Mouse (Mus musculus): ENCODE data around the gene Ift80.
"Not testable (repeated sequence)": the region's sequence is repeated elsewhere in the genome, so short reads cannot be mapped to it uniquely, and the experiment has no call there.

Ift80 gene

GRCm38 (mm10) chr3:68935498-68935897 is 68.9 kb downstream of the Ift80 start:
- no peak for DNase-seq (ENCODE audit: low read depth, low spot score)

- DNase-seq (ENCODE audit: low read depth, low spot score) = no peak
Observed at GRCm38 (mm10) chr3:68934259-68934658, 70.1 kb downstream of the Ift80 start.

- no peak for DNase-seq (ENCODE audit: low read depth, low spot score)
Observed at GRCm38 (mm10) chr3:68928619-68929018, 75.8 kb downstream of the Ift80 start.

GRCm38 (mm10) chr3:68907509-68907908 is 96.9 kb downstream of the Ift80 start:
- DNase-seq (ENCODE audit: low read depth, low spot score) = no peak

GRCm38 (mm10) chr3:68904902-68905778 is 99.2 kb downstream of the Ift80 start:
- DNase-seq (ENCODE audit: low read depth, low spot score) = no peak

GRCm38 (mm10) chr3:68902636-68903035 is 101.7 kb downstream of the Ift80 start:
- not testable (repeated sequence) for DNase-seq (ENCODE audit: low read depth, low spot score)

GRCm38 (mm10) chr3:68897154-68897553 is 107.2 kb downstream of the Ift80 start:
- no peak for DNase-seq (ENCODE audit: low read depth, low spot score)

- no peak for DNase-seq (ENCODE audit: low read depth, low spot score)
Observed at GRCm38 (mm10) chr3:68895426-68895825, 108.9 kb downstream of the Ift80 start.

GRCm38 (mm10) chr3:68886845-68887244 is 117.5 kb downstream of the Ift80 start:
- no peak for DNase-seq (ENCODE audit: low read depth, low spot score)

- DNase-seq (ENCODE audit: low read depth, low spot score) = no peak
Observed at GRCm38 (mm10) chr3:68874079-68874478, 130.3 kb downstream of the Ift80 start.

GRCm38 (mm10) chr3:68870568-68870950 is 133.8 kb downstream of the Ift80 start:
- DNase-seq (ENCODE audit: low read depth, low spot score) = no peak

GRCm38 (mm10) chr3:68869691-68870567 is 134.4 kb downstream of the Ift80 start:
- DNase-seq (ENCODE audit: low read depth, low spot score) = no peak

- no peak for DNase-seq (ENCODE audit: low read depth, low spot score)
Observed at GRCm38 (mm10) chr3:68869211-68869690, 135.1 kb downstream of the Ift80 start, which contains the start of gene 1110032F04Rik. Gene 1110032F04Rik (plus strand): TSS chr3:68869586.

- no peak for DNase-seq (ENCODE audit: low read depth, low spot score)
Observed at GRCm38 (mm10) chr3:68852414-68852813, 152.0 kb downstream of the Ift80 start.

- DNase-seq (ENCODE audit: low read depth, low spot score) = no peak
Observed at GRCm38 (mm10) chr3:68848323-68848722, 156.0 kb downstream of the Ift80 start.

- no peak for DNase-seq (ENCODE audit: low read depth, low spot score)
Observed at GRCm38 (mm10) chr3:68844025-68844424, 160.3 kb downstream of the Ift80 start.

All from skeletal muscle tissue, adult 2 months (tissue).